Mouse (Mus musculus): ENCODE results near the gene Ccer2.

- TF ChIP-seq CTCF (IDR thresholded peaks at IDR 0.05; ENCODE audit: low read depth) (no peak), EP300 (IDR thresholded peaks at IDR 0.05; ENCODE audit: low read depth) (no peak)
These were observed 52.4 kb downstream of the Ccer2 start, which contains the start of gene Hnrnpl for GRCm38 (mm10) chr7:28808221-28808941.

Data from heart, postnatal 0 days (tissue).